Mouse (Mus musculus) testis, postnatal 10 days (tissue): ENCODE data around the gene Senp7.
"Not testable (repeated sequence)": the region's sequence is repeated elsewhere in the genome, so short reads cannot be mapped to it uniquely, and the experiment has no call there.

Source experiments
- DNase-seq: peaks from one replicate; pipeline ENCODE4 v3.0.0; 2021; ENCODE audit warnings: low spot score

Senp7 gene

DNA sequence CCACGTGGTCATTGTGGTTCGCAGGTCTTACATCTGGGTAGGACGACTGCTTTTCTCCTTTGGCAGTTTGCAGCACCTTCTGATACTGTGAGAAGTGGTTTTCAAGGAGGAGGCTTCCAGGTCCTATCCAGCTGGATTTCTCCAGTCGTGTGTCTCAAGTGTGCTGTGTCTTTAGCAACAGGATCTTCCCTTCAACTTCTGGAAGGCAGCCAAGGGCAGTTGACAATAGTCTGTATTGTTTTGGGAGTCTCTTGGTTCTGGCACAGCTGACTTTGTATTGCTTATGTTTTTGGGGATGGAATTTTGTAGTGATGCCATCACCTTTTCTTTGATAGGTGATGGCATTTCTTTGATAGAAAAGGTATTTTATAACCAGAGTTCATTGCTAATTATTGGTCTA, 86.0 kb downstream of the Senp7 start:
- peak; percentile 51 for DNase-seq

DNA sequence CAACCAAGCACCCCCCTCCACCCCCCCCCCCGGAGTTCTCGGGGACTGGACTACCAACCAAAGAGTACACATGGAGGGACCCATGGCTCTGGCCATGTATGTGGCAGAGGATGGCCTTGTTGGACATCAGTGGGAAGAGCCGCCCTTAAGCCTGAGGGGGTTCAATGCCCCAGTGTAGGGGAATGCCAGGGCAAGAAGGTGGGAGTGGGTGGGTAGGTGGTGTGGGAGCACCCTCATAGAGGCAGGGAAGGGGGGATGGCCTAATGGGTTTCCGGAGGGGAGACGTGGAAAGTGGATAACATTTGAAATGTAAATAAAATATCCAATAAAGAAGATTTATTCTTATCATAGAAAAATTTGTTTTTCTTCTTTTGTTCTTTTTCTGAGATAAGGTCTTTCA, 89.5 kb downstream of the Senp7 start:
- DNase-seq = not testable (repeated sequence)

DNA sequence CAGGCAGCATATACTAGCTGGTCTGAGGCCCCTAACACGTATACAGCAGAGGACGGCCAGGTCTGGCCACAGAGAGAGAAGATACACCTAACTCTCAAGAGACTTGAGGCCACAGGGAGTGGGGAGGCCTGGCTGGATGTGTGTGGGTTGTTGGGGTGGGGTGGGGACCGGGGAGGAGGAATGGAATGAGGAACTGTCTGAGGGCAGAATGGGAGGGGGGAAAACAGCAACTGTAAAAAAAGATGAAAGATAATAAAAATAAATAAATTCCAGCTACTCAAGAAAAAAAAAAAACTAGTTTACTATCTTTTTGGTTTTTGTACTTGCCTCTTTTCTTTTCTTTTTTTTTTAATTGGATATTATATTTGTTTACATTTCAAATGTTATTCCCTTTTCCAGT, 91.8 kb downstream of the Senp7 start:
- no peak for DNase-seq

DNA sequence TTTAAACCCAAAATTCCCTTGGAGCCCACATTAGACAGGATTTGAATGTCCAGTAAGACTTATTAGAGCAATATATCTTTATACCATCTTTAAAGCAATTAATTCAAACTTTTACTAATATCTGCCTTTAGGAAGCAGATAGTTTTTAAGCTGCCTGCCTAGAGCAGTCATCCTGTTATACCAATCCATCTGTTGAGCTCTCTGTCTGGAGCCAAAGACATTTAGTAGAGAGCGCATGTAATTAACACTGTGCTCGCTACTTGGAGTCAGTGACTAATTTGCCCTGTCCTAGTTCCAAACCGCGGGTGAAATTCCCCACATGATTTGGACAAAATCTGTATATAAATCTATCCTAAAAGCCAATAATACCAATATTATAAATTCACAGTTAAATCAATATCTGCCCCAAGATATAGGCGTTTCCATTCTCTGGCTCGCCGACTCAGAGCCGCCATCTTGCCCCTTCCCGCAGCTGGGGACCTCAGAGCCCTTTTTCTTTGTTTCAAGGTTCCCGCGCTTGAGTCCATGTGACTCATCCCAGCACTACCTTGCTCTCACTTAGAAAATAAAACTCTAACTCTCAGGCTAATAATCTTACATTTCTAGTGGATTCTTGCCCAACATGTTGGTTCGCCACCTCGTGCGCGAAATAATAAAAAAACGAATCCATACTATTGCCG, 96.9 kb downstream of the Senp7 start:
- DNase-seq = no peak

DNA sequence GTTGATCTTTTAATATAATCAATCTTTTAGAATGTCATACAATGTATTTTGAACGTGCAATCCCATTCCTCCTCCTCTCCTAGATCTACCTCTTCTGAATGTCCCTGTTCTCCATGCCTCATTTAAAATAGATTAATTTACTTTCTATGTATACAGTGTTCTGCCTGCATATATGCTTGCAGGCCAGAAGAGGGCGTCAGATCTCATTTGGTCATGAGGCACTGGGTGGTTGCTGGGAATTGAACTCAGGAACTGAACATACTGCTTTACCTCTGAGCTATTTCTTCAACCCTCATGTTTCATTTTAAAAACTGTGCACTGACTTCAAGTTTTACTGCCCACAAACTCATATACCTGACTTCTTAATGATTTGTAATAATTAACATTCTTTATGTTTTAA, 99.5 kb downstream of the Senp7 start:
- no peak for DNase-seq

DNA sequence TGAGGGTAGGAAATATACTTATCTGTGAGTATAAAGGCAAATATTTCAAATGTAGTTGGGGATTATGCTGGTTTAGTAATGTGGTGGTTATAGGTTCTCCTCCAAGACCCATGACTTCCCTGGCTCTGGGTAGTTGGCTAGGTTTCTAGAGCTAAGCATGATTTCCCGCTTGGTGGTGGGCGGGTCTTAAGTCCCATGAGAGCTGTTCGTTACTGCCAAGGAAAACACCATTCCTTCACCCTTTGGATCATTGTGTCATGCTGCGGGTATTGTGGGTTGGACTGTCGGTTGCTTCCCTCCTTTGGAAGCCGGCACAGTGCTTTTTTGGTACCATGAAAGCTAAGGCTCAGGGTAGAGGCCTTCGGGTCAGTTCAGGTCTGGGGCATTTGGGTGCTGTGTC, 115.3 kb downstream of the Senp7 start:
- DNase-seq = no peak

DNA sequence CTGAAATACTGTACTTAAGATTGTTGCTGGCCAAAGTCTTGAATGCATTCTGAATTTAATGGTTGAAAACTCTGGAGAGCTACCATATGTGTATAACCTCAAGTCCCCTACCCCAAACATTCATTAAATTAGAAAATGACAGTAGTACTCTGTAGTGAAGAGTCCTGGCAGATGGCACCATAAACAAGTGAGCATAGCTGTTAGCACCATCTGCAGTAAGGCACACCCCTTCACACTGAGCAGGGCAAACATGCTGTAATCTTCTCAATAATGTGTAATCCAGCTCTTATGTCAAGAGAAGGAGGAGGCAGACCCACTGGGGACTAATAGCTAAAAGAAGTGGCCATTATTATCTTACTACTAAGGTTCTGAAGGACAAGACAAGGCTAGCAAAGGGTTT, 122.1 kb downstream of the Senp7 start:
- DNase-seq = no peak

DNA sequence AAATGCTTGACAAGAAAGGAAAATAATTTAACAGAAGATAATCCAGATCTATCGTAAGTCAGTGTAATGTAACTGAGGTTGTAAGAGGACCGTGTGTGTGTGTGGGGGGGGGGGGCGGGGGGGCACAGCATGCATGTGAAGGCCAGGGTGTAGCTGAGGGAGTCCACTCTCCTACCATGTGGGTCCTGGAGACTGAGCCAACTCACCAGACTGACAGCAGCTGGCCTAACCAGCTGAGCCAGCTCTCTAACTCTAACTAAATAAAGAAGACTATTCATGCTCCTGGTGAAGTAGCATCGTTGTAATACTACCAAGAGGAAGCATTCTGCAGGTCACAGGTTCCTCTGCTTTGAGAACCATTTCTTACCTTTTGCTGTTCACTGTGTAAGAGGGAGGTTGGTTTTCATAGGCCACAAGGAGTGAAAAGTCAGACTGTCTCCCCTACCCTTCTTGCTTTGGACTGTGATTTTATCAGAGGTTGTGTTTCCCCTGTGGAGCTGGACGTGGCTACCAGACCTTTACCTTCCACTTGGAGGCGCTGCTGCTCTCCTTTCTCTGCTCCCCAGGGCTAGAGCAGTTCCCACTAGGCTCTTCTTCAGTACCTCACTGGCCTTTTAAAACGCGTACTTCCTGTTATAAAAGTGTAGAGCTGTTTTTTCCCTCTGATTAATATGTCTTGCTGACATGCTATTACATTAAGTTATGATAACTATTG, 127.9 kb downstream of the Senp7 start:
- peak; percentile 54 for DNase-seq

DNA sequence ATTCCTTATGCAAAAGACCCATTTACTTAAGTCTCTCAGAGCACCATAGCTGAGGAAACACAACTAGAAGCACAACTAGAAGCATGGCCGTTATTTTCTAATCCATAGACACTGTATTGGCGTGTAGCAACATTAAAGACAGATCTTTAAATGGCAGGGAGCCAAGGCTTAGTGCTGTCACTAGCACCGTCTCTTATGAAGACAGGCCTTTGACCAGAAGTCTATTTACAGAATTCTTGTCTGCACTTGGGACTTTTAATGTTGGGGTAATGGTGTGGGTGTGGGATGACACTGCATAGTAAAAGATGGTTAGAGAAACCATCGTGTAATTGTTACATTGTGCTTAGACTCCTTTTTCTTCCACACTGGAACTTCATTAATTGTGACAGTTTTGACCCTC, 138.7 kb downstream of the Senp7 start:
- DNase-seq = no peak

DNA sequence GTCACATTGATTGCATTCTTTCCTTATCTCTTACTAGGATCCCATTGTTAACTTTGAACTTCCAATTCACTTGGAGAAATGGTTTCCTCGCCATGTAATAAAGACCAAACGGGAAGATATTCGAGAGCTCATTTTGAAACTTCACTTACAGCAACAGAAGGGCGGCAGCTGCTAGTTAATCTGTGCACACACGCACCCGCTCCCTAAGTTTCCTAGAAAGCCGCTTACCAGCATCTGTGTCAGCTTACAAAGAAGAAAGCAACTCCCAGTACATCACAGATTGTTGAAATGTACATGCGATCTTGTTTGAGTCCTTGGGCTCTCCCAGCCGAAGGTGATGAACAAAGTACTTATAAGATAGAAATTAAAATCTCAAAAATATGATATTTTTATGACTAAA, 140.1 kb downstream of the Senp7 start:
- no peak for DNase-seq

DNA sequence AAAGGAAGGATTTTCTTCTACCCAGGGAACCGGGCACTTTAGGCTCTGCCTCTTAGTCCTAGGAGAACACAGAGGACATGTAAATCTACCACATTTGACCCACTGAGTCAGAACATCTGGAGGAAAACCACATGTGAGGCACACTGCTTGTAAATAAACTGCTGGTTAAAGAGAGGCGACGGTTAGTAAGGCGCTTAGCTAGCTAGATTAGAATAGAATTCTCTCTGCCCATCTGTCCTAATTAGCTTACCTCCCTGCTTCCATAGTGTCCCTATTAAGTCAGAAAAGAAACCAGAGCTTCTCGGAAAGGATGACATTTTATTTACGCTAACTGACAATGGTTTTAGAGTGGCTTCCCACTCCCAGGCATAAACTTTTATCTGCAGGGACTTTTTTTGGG, 155.9 kb downstream of the Senp7 start, which contains the start of gene Impg2:
Gene Impg2 (plus strand): TSS at position 263 of the 400 bp plus-strand sequence.
- no peak for DNase-seq

DNA sequence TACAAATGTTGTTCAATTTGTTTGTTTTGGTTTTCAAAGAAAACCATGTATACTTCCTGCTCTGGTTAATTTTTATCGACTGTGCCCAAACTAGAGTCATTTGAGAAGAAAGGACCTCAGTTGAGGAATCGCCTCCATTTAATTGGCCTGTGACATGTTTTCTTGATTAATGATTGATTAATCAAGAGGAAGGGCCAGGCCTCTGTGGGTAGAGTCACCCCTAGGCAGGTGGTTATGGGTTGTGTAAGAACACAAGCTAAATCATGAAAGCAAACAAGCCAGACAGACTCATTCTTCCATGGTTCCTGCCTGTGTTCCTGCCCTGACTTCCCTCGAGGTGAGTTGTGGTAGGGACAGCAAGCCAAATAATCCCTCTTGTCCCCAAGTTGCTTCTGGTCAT, 164.6 kb downstream of the Senp7 start:
- DNase-seq = no peak

DNA sequence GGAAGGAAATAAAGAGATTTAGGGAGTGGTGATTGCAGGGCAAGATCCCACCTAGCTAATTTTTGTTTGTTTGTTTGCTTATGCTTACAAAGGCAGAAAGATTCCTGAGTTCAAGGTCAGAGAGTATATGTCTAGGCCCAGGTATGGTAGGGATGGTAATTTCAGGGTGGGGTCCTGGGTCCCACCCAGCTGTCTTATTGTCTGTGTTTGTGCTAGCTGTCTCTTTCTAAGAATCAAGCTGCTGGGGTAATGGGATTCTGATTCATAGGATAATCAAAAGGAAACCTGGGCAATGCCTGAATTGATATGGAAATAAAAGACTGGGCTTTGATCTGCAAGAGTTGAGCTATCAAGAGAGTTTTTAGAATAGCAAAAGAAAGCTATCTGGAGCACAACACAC, 179.5 kb downstream of the Senp7 start:
- DNase-seq = no peak

DNA sequence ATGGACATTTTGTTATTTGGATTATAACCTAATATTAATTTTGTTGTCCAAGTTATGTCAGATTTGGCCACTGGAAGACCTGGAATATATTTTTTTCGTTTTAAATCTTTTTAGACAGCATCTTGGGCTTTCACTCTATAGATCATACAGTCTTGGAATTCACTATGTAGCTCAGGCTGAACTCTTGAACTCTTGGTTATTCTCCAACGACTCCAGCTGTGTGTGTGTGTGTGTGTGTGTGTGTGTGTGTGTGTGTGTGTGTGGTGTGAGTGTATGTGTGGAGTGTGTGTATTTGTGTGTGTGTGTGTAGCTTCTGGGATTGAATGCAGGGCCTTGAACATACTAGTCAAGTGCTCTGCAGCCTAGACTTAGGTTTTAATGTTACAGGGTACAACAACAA, 181.3 kb downstream of the Senp7 start:
- no peak for DNase-seq

DNA sequence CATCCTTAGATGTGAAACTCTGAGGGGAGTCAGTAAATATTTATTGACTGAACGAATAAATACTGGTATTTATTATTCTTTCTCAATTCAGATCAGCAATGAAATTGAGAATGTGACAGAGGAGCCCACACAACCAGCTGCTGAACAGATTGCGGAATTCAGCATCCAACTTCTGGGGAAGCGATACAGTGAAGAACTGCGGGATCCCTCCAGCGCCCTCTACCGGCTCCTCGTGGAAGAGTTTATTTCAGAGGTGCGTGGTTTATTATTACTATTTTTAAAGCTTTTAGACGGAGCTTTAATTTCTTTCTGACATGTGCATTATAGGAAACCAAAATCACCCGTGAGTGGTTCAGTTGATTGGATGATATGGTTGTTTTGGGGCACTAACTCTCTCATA, 183.2 kb downstream of the Senp7 start:
- DNase-seq = peak; percentile 52

DNA sequence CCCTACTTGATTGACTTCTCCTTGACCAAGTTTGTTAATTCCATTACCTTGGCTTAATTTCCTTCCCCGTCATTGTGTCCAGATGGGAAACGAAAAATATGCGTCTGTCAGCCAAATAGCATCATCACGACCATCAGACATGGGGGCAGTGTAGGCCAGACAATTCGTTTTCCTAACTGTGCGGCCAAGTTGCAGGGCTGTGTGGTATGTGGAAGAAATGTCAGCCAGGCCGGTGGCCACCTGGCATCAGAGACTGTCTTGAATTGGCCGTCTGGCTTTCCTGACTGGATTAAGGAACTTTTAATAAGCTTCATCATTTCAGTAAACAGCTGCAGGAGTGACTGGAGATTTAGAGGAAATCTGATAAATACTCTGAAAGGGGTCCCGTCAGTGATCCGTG, 184.6 kb downstream of the Senp7 start:
- no peak for DNase-seq
